Mouse (Mus musculus) thymus, adult 2 months (tissue): ENCODE data around the gene Igsf21.

Source experiments
- CTCF ChIP-seq: fragments of 200-500 bp; IDR thresholded peaks from 2 replicates; pipeline ENCODE4 v1.5.1; 2012; ENCODE audit warnings: mild to moderate bottlenecking, control low read depth, low read length, moderate library complexity, borderline replicate concordance; ENCODE audit not compliant: control insufficient read depth, poor library complexity, insufficient read depth; ENCODE audit errors: extremely low read depth
- POLR2A ChIP-seq: fragments of 200-500 bp; IDR thresholded peaks from 2 replicates; pipeline ENCODE4 v1.6.1; 2012; ENCODE audit warnings: mild to moderate bottlenecking, low read length, control low read depth, moderate library complexity; ENCODE audit not compliant: control insufficient read depth, poor library complexity, insufficient read depth; ENCODE audit errors: extremely low read depth

GRCm38 (mm10) chr4:140125806-140126205 lies 120.8 kb downstream of the Igsf21 start:
- TF ChIP-seq CTCF (no peak), POLR2A (no peak)
